Mouse (Mus musculus): ENCODE measurements around the gene Fut7. TPM values are rescaled to one million over a fixed set of nuclear protein-coding genes. Genes with fewer than 3 reads are reported as not detected.

Fut7 gene
- polyA plus RNA-seq (2015; fragmentation: Illumina TruSeq; extraction: RNeasy Lipid Tissue Mini Kit (QIAGEN cat#74804); ENCODE audit: insufficient read depth, low read depth, low replicate concordance): not detected

GRCm38 (mm10) chr2:25422587-25423410 lies at the start of gene Fut7:
Fut7 (plus strand) TSS chr2:25423267.

GRCm38 (mm10) chr2:25395721-25396596 lies 27.1 kb upstream of the Fut7 start, which contains the start of gene Entpd2:
Entpd2 (plus strand) TSS chr2:25395874.

GRCm38 (mm10) chr2:25399051-25399450 lies 24.0 kb upstream of the Fut7 start, which contains the start of gene Npdc1:
Npdc1 (plus strand) TSS chr2:25399351.

GRCm38 (mm10) chr2:25428442-25429236 lies 5.6 kb downstream of the Fut7 start, which contains the start of gene Abca2:
Abca2 (plus strand) TSS chr2:25428703.

GRCm38 (mm10) chr2:25456205-25456953 lies 33.3 kb downstream of the Fut7 start, which contains the start of gene Clic3:
Clic3 (plus strand) TSS chr2:25456838.

GRCm38 (mm10) chr2:25460551-25461309 lies 37.7 kb downstream of the Fut7 start, which contains the start of gene Paxx:
Paxx (minus strand) TSS chr2:25461094.

GRCm38 (mm10) chr2:25469969-25470368 lies 46.9 kb downstream of the Fut7 start, which contains the start of gene Ptgds:
Ptgds (minus strand) TSS chr2:25470046.

Other genes starting within 250 kb of the Fut7 start
- 5.7 TPM for gene Nrarp, start 242.5 kb upstream of the Fut7 start, polyA plus RNA-seq (2015; fragmentation: Illumina TruSeq; extraction: RNeasy Lipid Tissue Mini Kit (QIAGEN cat#74804); ENCODE audit: insufficient read depth, low read depth, low replicate concordance)
- gene Tor4a, start 226.4 kb upstream of the Fut7 start, polyA plus RNA-seq (2015; fragmentation: Illumina TruSeq; extraction: RNeasy Lipid Tissue Mini Kit (QIAGEN cat#74804); ENCODE audit: insufficient read depth, low read depth, low replicate concordance): 4.7 TPM
- 17.7 TPM for gene Nelfb, start 211.8 kb upstream of the Fut7 start, polyA plus RNA-seq (2015; fragmentation: Illumina TruSeq; extraction: RNeasy Lipid Tissue Mini Kit (QIAGEN cat#74804); ENCODE audit: insufficient read depth, low read depth, low replicate concordance)
- not detected for gene Stpg3, start 208.6 kb upstream of the Fut7 start, polyA plus RNA-seq (2015; fragmentation: Illumina TruSeq; extraction: RNeasy Lipid Tissue Mini Kit (QIAGEN cat#74804); ENCODE audit: insufficient read depth, low read depth, low replicate concordance)
- gene Fam166a, start 204.5 kb upstream of the Fut7 start, polyA plus RNA-seq (2015; fragmentation: Illumina TruSeq; extraction: RNeasy Lipid Tissue Mini Kit (QIAGEN cat#74804); ENCODE audit: insufficient read depth, low read depth, low replicate concordance): not detected
- gene Tubb4b, start 198.6 kb upstream of the Fut7 start, polyA plus RNA-seq (2015; fragmentation: Illumina TruSeq; extraction: RNeasy Lipid Tissue Mini Kit (QIAGEN cat#74804); ENCODE audit: insufficient read depth, low read depth, low replicate concordance): 52.2 TPM
- gene Slc34a3, start 188.9 kb upstream of the Fut7 start, polyA plus RNA-seq (2015; fragmentation: Illumina TruSeq; extraction: RNeasy Lipid Tissue Mini Kit (QIAGEN cat#74804); ENCODE audit: insufficient read depth, low read depth, low replicate concordance): not detected
- gene Rnf224, start 186.5 kb upstream of the Fut7 start, polyA plus RNA-seq (2015; fragmentation: Illumina TruSeq; extraction: RNeasy Lipid Tissue Mini Kit (QIAGEN cat#74804); ENCODE audit: insufficient read depth, low read depth, low replicate concordance): not detected
- gene Rnf208, start 181.0 kb upstream of the Fut7 start, polyA plus RNA-seq (2015; fragmentation: Illumina TruSeq; extraction: RNeasy Lipid Tissue Mini Kit (QIAGEN cat#74804); ENCODE audit: insufficient read depth, low read depth, low replicate concordance): 2.2 TPM
- gene Cysrt1, start 180.8 kb upstream of the Fut7 start, polyA plus RNA-seq (2015; fragmentation: Illumina TruSeq; extraction: RNeasy Lipid Tissue Mini Kit (QIAGEN cat#74804); ENCODE audit: insufficient read depth, low read depth, low replicate concordance): not detected
- 8.3 TPM for gene AL732309.1, start 176.4 kb upstream of the Fut7 start, polyA plus RNA-seq (2015; fragmentation: Illumina TruSeq; extraction: RNeasy Lipid Tissue Mini Kit (QIAGEN cat#74804); ENCODE audit: insufficient read depth, low read depth, low replicate concordance)
- 6.4 TPM for gene Tmem203, start 167.8 kb upstream of the Fut7 start, polyA plus RNA-seq (2015; fragmentation: Illumina TruSeq; extraction: RNeasy Lipid Tissue Mini Kit (QIAGEN cat#74804); ENCODE audit: insufficient read depth, low read depth, low replicate concordance)
- gene Tprn, start 160.6 kb upstream of the Fut7 start, polyA plus RNA-seq (2015; fragmentation: Illumina TruSeq; extraction: RNeasy Lipid Tissue Mini Kit (QIAGEN cat#74804); ENCODE audit: insufficient read depth, low read depth, low replicate concordance): 1.3 TPM
- gene Ssna1, start 150.8 kb upstream of the Fut7 start, polyA plus RNA-seq (2015; fragmentation: Illumina TruSeq; extraction: RNeasy Lipid Tissue Mini Kit (QIAGEN cat#74804); ENCODE audit: insufficient read depth, low read depth, low replicate concordance): 14.8 TPM
- 14.2 TPM for gene Anapc2, start 150.8 kb upstream of the Fut7 start, polyA plus RNA-seq (2015; fragmentation: Illumina TruSeq; extraction: RNeasy Lipid Tissue Mini Kit (QIAGEN cat#74804); ENCODE audit: insufficient read depth, low read depth, low replicate concordance)
- gene Tmem210, start 135.1 kb upstream of the Fut7 start, polyA plus RNA-seq (2015; fragmentation: Illumina TruSeq; extraction: RNeasy Lipid Tissue Mini Kit (QIAGEN cat#74804); ENCODE audit: insufficient read depth, low read depth, low replicate concordance): not detected
- gene Lrrc26, start 133.4 kb upstream of the Fut7 start, polyA plus RNA-seq (2015; fragmentation: Illumina TruSeq; extraction: RNeasy Lipid Tissue Mini Kit (QIAGEN cat#74804); ENCODE audit: insufficient read depth, low read depth, low replicate concordance): not detected
- 1.8 TPM for gene Grin1, start 104.1 kb upstream of the Fut7 start, polyA plus RNA-seq (2015; fragmentation: Illumina TruSeq; extraction: RNeasy Lipid Tissue Mini Kit (QIAGEN cat#74804); ENCODE audit: insufficient read depth, low read depth, low replicate concordance)
- 12.2 TPM for gene Man1b1, start 90.9 kb upstream of the Fut7 start, polyA plus RNA-seq (2015; fragmentation: Illumina TruSeq; extraction: RNeasy Lipid Tissue Mini Kit (QIAGEN cat#74804); ENCODE audit: insufficient read depth, low read depth, low replicate concordance)
- 24.6 TPM for gene Dpp7, start 66.9 kb upstream of the Fut7 start, polyA plus RNA-seq (2015; fragmentation: Illumina TruSeq; extraction: RNeasy Lipid Tissue Mini Kit (QIAGEN cat#74804); ENCODE audit: insufficient read depth, low read depth, low replicate concordance)
- 18.7 TPM for gene Uap1l1, start 57.6 kb upstream of the Fut7 start, polyA plus RNA-seq (2015; fragmentation: Illumina TruSeq; extraction: RNeasy Lipid Tissue Mini Kit (QIAGEN cat#74804); ENCODE audit: insufficient read depth, low read depth, low replicate concordance)
- not detected for gene Sapcd2, start 50.9 kb upstream of the Fut7 start, polyA plus RNA-seq (2015; fragmentation: Illumina TruSeq; extraction: RNeasy Lipid Tissue Mini Kit (QIAGEN cat#74804); ENCODE audit: insufficient read depth, low read depth, low replicate concordance)
- gene Entpd2, start 27.4 kb upstream of the Fut7 start, polyA plus RNA-seq (2015; fragmentation: Illumina TruSeq; extraction: RNeasy Lipid Tissue Mini Kit (QIAGEN cat#74804); ENCODE audit: insufficient read depth, low read depth, low replicate concordance): 16.2 TPM
- 96.2 TPM for gene Npdc1, start 23.9 kb upstream of the Fut7 start, polyA plus RNA-seq (2015; fragmentation: Illumina TruSeq; extraction: RNeasy Lipid Tissue Mini Kit (QIAGEN cat#74804); ENCODE audit: insufficient read depth, low read depth, low replicate concordance)
- 12.8 TPM for gene Abca2, start 5.4 kb downstream of the Fut7 start, polyA plus RNA-seq (2015; fragmentation: Illumina TruSeq; extraction: RNeasy Lipid Tissue Mini Kit (QIAGEN cat#74804); ENCODE audit: insufficient read depth, low read depth, low replicate concordance)
- not detected for gene Clic3, start 33.6 kb downstream of the Fut7 start, polyA plus RNA-seq (2015; fragmentation: Illumina TruSeq; extraction: RNeasy Lipid Tissue Mini Kit (QIAGEN cat#74804); ENCODE audit: insufficient read depth, low read depth, low replicate concordance)
- 43.3 TPM for gene Paxx, start 37.8 kb downstream of the Fut7 start, polyA plus RNA-seq (2015; fragmentation: Illumina TruSeq; extraction: RNeasy Lipid Tissue Mini Kit (QIAGEN cat#74804); ENCODE audit: insufficient read depth, low read depth, low replicate concordance)
- 2.9 TPM for gene Ptgds, start 46.8 kb downstream of the Fut7 start, polyA plus RNA-seq (2015; fragmentation: Illumina TruSeq; extraction: RNeasy Lipid Tissue Mini Kit (QIAGEN cat#74804); ENCODE audit: insufficient read depth, low read depth, low replicate concordance)
- gene Lcn12, start 70.6 kb downstream of the Fut7 start, polyA plus RNA-seq (2015; fragmentation: Illumina TruSeq; extraction: RNeasy Lipid Tissue Mini Kit (QIAGEN cat#74804); ENCODE audit: insufficient read depth, low read depth, low replicate concordance): not detected
- gene Fbxw5, start 77.5 kb downstream of the Fut7 start, polyA plus RNA-seq (2015; fragmentation: Illumina TruSeq; extraction: RNeasy Lipid Tissue Mini Kit (QIAGEN cat#74804); ENCODE audit: insufficient read depth, low read depth, low replicate concordance): 26.2 TPM
- gene C8g, start 78.5 kb downstream of the Fut7 start, polyA plus RNA-seq (2015; fragmentation: Illumina TruSeq; extraction: RNeasy Lipid Tissue Mini Kit (QIAGEN cat#74804); ENCODE audit: insufficient read depth, low read depth, low replicate concordance): 1.0 TPM
- 5.1 TPM for gene Traf2, start 123.7 kb downstream of the Fut7 start, polyA plus RNA-seq (2015; fragmentation: Illumina TruSeq; extraction: RNeasy Lipid Tissue Mini Kit (QIAGEN cat#74804); ENCODE audit: insufficient read depth, low read depth, low replicate concordance)
- 66.9 TPM for gene Edf1, start 134.6 kb downstream of the Fut7 start, polyA plus RNA-seq (2015; fragmentation: Illumina TruSeq; extraction: RNeasy Lipid Tissue Mini Kit (QIAGEN cat#74804); ENCODE audit: insufficient read depth, low read depth, low replicate concordance)
- gene Mamdc4, start 151.6 kb downstream of the Fut7 start, polyA plus RNA-seq (2015; fragmentation: Illumina TruSeq; extraction: RNeasy Lipid Tissue Mini Kit (QIAGEN cat#74804); ENCODE audit: insufficient read depth, low read depth, low replicate concordance): 2.6 TPM
- 9.9 TPM for gene Phpt1, start 152.0 kb downstream of the Fut7 start, polyA plus RNA-seq (2015; fragmentation: Illumina TruSeq; extraction: RNeasy Lipid Tissue Mini Kit (QIAGEN cat#74804); ENCODE audit: insufficient read depth, low read depth, low replicate concordance)
- gene Ajm1, start 158.5 kb downstream of the Fut7 start, polyA plus RNA-seq (2015; fragmentation: Illumina TruSeq; extraction: RNeasy Lipid Tissue Mini Kit (QIAGEN cat#74804); ENCODE audit: insufficient read depth, low read depth, low replicate concordance): 0.63 TPM
- 52.4 TPM for gene Rabl6, start 185.3 kb downstream of the Fut7 start, polyA plus RNA-seq (2015; fragmentation: Illumina TruSeq; extraction: RNeasy Lipid Tissue Mini Kit (QIAGEN cat#74804); ENCODE audit: insufficient read depth, low read depth, low replicate concordance)
- gene Ccdc183, start 194.4 kb downstream of the Fut7 start, polyA plus RNA-seq (2015; fragmentation: Illumina TruSeq; extraction: RNeasy Lipid Tissue Mini Kit (QIAGEN cat#74804); ENCODE audit: insufficient read depth, low read depth, low replicate concordance): not detected
- 9.0 TPM for gene Tmem141, start 198.7 kb downstream of the Fut7 start, polyA plus RNA-seq (2015; fragmentation: Illumina TruSeq; extraction: RNeasy Lipid Tissue Mini Kit (QIAGEN cat#74804); ENCODE audit: insufficient read depth, low read depth, low replicate concordance)
- gene Fcna, start 204.8 kb downstream of the Fut7 start, polyA plus RNA-seq (2015; fragmentation: Illumina TruSeq; extraction: RNeasy Lipid Tissue Mini Kit (QIAGEN cat#74804); ENCODE audit: insufficient read depth, low read depth, low replicate concordance): 9.0 TPM
- not detected for gene Lcn8, start 229.9 kb downstream of the Fut7 start, polyA plus RNA-seq (2015; fragmentation: Illumina TruSeq; extraction: RNeasy Lipid Tissue Mini Kit (QIAGEN cat#74804); ENCODE audit: insufficient read depth, low read depth, low replicate concordance)
- not detected for gene Lcn5, start 234.7 kb downstream of the Fut7 start, polyA plus RNA-seq (2015; fragmentation: Illumina TruSeq; extraction: RNeasy Lipid Tissue Mini Kit (QIAGEN cat#74804); ENCODE audit: insufficient read depth, low read depth, low replicate concordance)